Mouse (Mus musculus) heart, embryonic 10.5 days (tissue): ENCODE data around the gene Perm1. TPM values are rescaled to one million over a fixed set of nuclear protein-coding genes. Genes with fewer than 3 reads are reported as not detected.

Experiments used
- DNase-seq: peaks from one replicate; pipeline ENCODE4 v3.0.0-alpha.2; 2017; ENCODE audit warnings: low spot score
- H3K27ac ChIP-seq: fragments of 300-500 bp; sonication (generic); 2 replicates; pipeline ENCODE4 v1.5.1; 2016; ENCODE audit warnings: mild to moderate bottlenecking
- H3K27me3 ChIP-seq: fragments of 300-500 bp; sonication (generic); 2 replicates; pipeline ENCODE4 v1.6.1; 2016; ENCODE audit warnings: mild to moderate bottlenecking; ENCODE audit not compliant: poor library complexity, insufficient read depth, severe bottlenecking
- H3K36me3 ChIP-seq: fragments of 300-500 bp; sonication (generic); 2 replicates; pipeline ENCODE4 v1.6.1; 2016; ENCODE audit warnings: mild to moderate bottlenecking, moderate library complexity
- H3K4me1 ChIP-seq: fragments of 300-500 bp; sonication (generic); 2 replicates; pipeline ENCODE4 v1.6.1; 2016; ENCODE audit warnings: mild to moderate bottlenecking
- H3K4me3 ChIP-seq: fragments of 300-500 bp; sonication (generic); 2 replicates; pipeline ENCODE4 v1.5.1; 2016; ENCODE audit warnings: mild to moderate bottlenecking, moderate library complexity
- H3K9me3 ChIP-seq: fragments of 300-500 bp; sonication (generic); 2 replicates; pipeline ENCODE4 v1.6.1; 2016; ENCODE audit warnings: mild to moderate bottlenecking, moderate library complexity
- WGBS: fragments of 180-500 bp; shearing (Covaris S2); methylation state at CpG from one replicate; pipeline ENCODE4 v1.1.7; 2016; 5-methylcytosine and 5-hydroxymethylcytosine counted together
- polyA plus RNA-seq: library from polyadenylated mRNA; unstranded; fragments of >200 nt; fragmentation: Nextera tagmentation; extraction: Ambion mirVana; gene quantifications from 2 replicates; pipeline ENCODE4 v1.2.1, GENCODE M21; 2016

Perm1 gene
- polyA plus RNA-seq, 1 experiment from 2014 or later, result 0.64 TPM

- Histone ChIP-seq H3K36me3 (peaks cover 50% of the 10 kb centered on the region), H3K4me1 (peaks cover 84% of the 10 kb centered on the region), H3K4me3 (peak overlapping the region; percentile 29; the same call in 1 of the 2 replicates), H3K27ac (peak overlapping the region; percentile 57), H3K27me3 (no peaks in the 10 kb centered on the region), H3K9me3 (no peaks in the 10 kb centered on the region)
- WGBS, result 34% methylated on average over 8 of the region's 8 CpGs
- no peak for DNase-seq
These were observed 23.1 kb upstream of the Perm1 start for GRCm38 (mm10) chr4:156192421-156193199.

- 6% methylated on average over 2 of the region's 2 CpGs for WGBS
- Histone ChIP-seq H3K27ac (peak overlapping the region; percentile 57), H3K9me3 (no peaks in the 10 kb centered on the region), H3K36me3 (peaks cover 50% of the 10 kb centered on the region), H3K27me3 (no peaks in the 10 kb centered on the region), H3K4me1 (peaks cover 82% of the 10 kb centered on the region), H3K4me3 (peak overlapping the region; percentile 29)
- DNase-seq, result no peak
These were observed 22.5 kb upstream of the Perm1 start for GRCm38 (mm10) chr4:156193200-156193590.

- no peak for DNase-seq
- H3K36me3 ChIP-seq, result peaks cover 50% of the 10 kb centered on the region
- 68% methylated on average over 5 of the region's 5 CpGs for WGBS
- H3K9me3 ChIP-seq, result no peaks in the 10 kb centered on the region
- peaks cover 75% of the 10 kb centered on the region for H3K4me1 ChIP-seq
- H3K27me3 ChIP-seq, result no peaks in the 10 kb centered on the region
- H3K27ac ChIP-seq, result no peak overlapping the region
- H3K4me3 ChIP-seq, result 0 out of 2 replicates have a peak overlapping the region, but pooled peaks have one; percentile 12
These were observed 21.8 kb upstream of the Perm1 start for GRCm38 (mm10) chr4:156193906-156194305.

- DNase-seq, result no peak
- Histone ChIP-seq H3K27ac (no peak overlapping the region), H3K9me3 (no peaks in the 10 kb centered on the region), H3K36me3 (peaks cover 50% of the 10 kb centered on the region), H3K27me3 (no peaks in the 10 kb centered on the region), H3K4me3 (peak overlapping the region; percentile 12; the same call in 1 of the 2 replicates), H3K4me1 (peaks cover 71% of the 10 kb centered on the region)
- WGBS, result 31% methylated on average over 6 of the region's 6 CpGs
These were observed 21.3 kb upstream of the Perm1 start for GRCm38 (mm10) chr4:156194346-156194745.

GRCm38 (mm10) chr4:156195927-156196870 lies 19.5 kb upstream of the Perm1 start:
- peak overlapping the region; percentile 94 for H3K4me3 ChIP-seq
- peaks cover 52% of the 10 kb centered on the region for H3K4me1 ChIP-seq
- WGBS, result 3% methylated on average over 35 of the region's 35 CpGs
- H3K27ac ChIP-seq, result peak overlapping the region; percentile 96
- DNase-seq, result peak; percentile 82
- no peaks in the 10 kb centered on the region for H3K9me3 ChIP-seq
- no peaks in the 10 kb centered on the region for H3K27me3 ChIP-seq
- H3K36me3 ChIP-seq, result peaks cover 33% of the 10 kb centered on the region

- H3K4me1 ChIP-seq, result peaks cover 50% of the 10 kb centered on the region
- H3K27ac ChIP-seq, result peak within 1 kb of the TSS; percentile 96
- H3K4me3 ChIP-seq, result peak within 1 kb of the TSS; percentile 94
- DNase-seq, result peak; percentile 84
- H3K27me3 ChIP-seq, result no peaks in the 10 kb centered on the region
- WGBS, result 1% methylated on average over 44 of the region's 88 CpGs
- no peaks in the 10 kb centered on the region for H3K9me3 ChIP-seq
- peaks cover 24% of the 10 kb centered on the region for H3K36me3 ChIP-seq
These were observed 18.4 kb upstream of the Perm1 start, which contains the start of gene Agrn for GRCm38 (mm10) chr4:156197131-156197828. Gene Agrn, minus strand, starts transcription at chr4:156197488.

- Histone ChIP-seq H3K4me3 (peak overlapping the region; percentile 94), H3K27me3 (no peaks in the 10 kb centered on the region), H3K4me1 (peaks cover 50% of the 10 kb centered on the region), H3K36me3 (peaks cover 18% of the 10 kb centered on the region), H3K27ac (peak overlapping the region; percentile 96), H3K9me3 (no peaks in the 10 kb centered on the region)
- DNase-seq, result peak; percentile 97
- under 1% methylated on average over 26 of the region's 26 CpGs for WGBS
These were observed 17.9 kb upstream of the Perm1 start for GRCm38 (mm10) chr4:156197829-156198205.

GRCm38 (mm10) chr4:156200623-156201475 lies 14.8 kb upstream of the Perm1 start, which contains the start of gene Isg15:
Gene Isg15, minus strand, starts transcription at chr4:156200818.
- H3K27ac ChIP-seq, result no peak within 1 kb of the TSS
- H3K27me3 ChIP-seq, result peaks cover 20% of the 10 kb centered on the region
- WGBS, result 58% methylated on average over 10 of the region's 10 CpGs
- no peak for DNase-seq
- no peak within 1 kb of the TSS for H3K4me3 ChIP-seq
- no peaks in the 10 kb centered on the region for H3K36me3 ChIP-seq
- H3K4me1 ChIP-seq, result peaks cover 33% of the 10 kb centered on the region
- no peaks in the 10 kb centered on the region for H3K9me3 ChIP-seq

- H3K36me3 ChIP-seq, result no peaks in the 10 kb centered on the region
- no peaks in the 10 kb centered on the region for H3K9me3 ChIP-seq
- H3K4me1 ChIP-seq, result peaks cover 22% of the 10 kb centered on the region
- 15% methylated on average over 12 of the region's 12 CpGs for WGBS
- peak overlapping the region; percentile 76 for H3K4me3 ChIP-seq
- peaks cover 20% of the 10 kb centered on the region for H3K27me3 ChIP-seq
- DNase-seq, result peak; percentile 89
- peak overlapping the region; percentile 89 for H3K27ac ChIP-seq
These were observed 13.2 kb upstream of the Perm1 start for GRCm38 (mm10) chr4:156202462-156202893.

GRCm38 (mm10) chr4:156203001-156203412 lies 12.7 kb upstream of the Perm1 start, which contains the start of gene AW011738:
Gene AW011738, plus strand, starts transcription at chr4:156203304.
- Histone ChIP-seq H3K4me1 (peaks cover 22% of the 10 kb centered on the region), H3K9me3 (no peaks in the 10 kb centered on the region), H3K36me3 (no peaks in the 10 kb centered on the region), H3K4me3 (peak within 1 kb of the TSS; percentile 76), H3K27me3 (peaks cover 20% of the 10 kb centered on the region), H3K27ac (peak within 1 kb of the TSS; percentile 89)
- peak; percentile 93 for DNase-seq
- under 1% methylated on average over 33 of the region's 39 CpGs for WGBS

- H3K27me3 ChIP-seq, result peaks cover 20% of the 10 kb centered on the region
- peak overlapping the region; percentile 89 for H3K27ac ChIP-seq
- H3K4me3 ChIP-seq, result peak overlapping the region; percentile 76
- no peaks in the 10 kb centered on the region for H3K9me3 ChIP-seq
- under 1% methylated on average over 49 of the region's 49 CpGs for WGBS
- peaks cover 22% of the 10 kb centered on the region for H3K4me1 ChIP-seq
- no peaks in the 10 kb centered on the region for H3K36me3 ChIP-seq
- peak; percentile 86 for DNase-seq
These were observed 12.1 kb upstream of the Perm1 start for GRCm38 (mm10) chr4:156203413-156204131.
